Mouse (Mus musculus) CD4-positive, CD25-positive, alpha-beta regulatory T cell, adult 4 months (primary cell): ENCODE results near the gene Nr5a2. TPM values are rescaled to one million over a fixed set of nuclear protein-coding genes. Genes with fewer than 3 reads are reported as not detected.

Experiments used
- ATAC-seq: one replicate; pipeline ENCODE4 v1.8.0; 2017
- polyA plus RNA-seq, 2 experiments: library from polyadenylated mRNA; unstranded; fragments of 100-300 nt; shearing (Covaris generic); gene quantifications; one replicate each; pipeline ENCODE4 v1.2.1; 2017

The Nr5a2 gene
- polyA plus RNA-seq: under 1 TPM in 1 of 2 experiments, not detected in 1; 0.07 TPM

GRCm38 (mm10) chr1:136960428-136961012 is at the start of gene Nr5a2:
Gene Nr5a2, minus strand, starts transcription at chr1:136960448.
- no peak for ATAC-seq

GRCm38 (mm10) chr1:137008726-137009239 is 48.5 kb upstream of the Nr5a2 start:
- ATAC-seq: no peak

GRCm38 (mm10) chr1:137003816-137004215 is 43.6 kb upstream of the Nr5a2 start:
- ATAC-seq: no peak

GRCm38 (mm10) chr1:137003144-137003543 is 42.9 kb upstream of the Nr5a2 start:
- ATAC-seq: no peak

GRCm38 (mm10) chr1:136991762-136992352 is 31.6 kb upstream of the Nr5a2 start:
- no peak for ATAC-seq

- no peak for ATAC-seq
Observed at GRCm38 (mm10) chr1:136980253-136980893, 20.1 kb upstream of the Nr5a2 start.

- no peak for ATAC-seq
Observed at GRCm38 (mm10) chr1:136977867-136978266, 17.6 kb upstream of the Nr5a2 start.

GRCm38 (mm10) chr1:136974040-136974439 is 13.8 kb upstream of the Nr5a2 start:
- ATAC-seq: no peak

- no peak for ATAC-seq
Observed at GRCm38 (mm10) chr1:136973016-136973415, 12.8 kb upstream of the Nr5a2 start.

- no peak for ATAC-seq
Observed at GRCm38 (mm10) chr1:136970995-136971394, 10.7 kb upstream of the Nr5a2 start.

GRCm38 (mm10) chr1:136966728-136967386 is 6.6 kb upstream of the Nr5a2 start:
- no peak for ATAC-seq

- ATAC-seq: no peak
Observed at GRCm38 (mm10) chr1:136959491-136959890, 757 bp downstream of the Nr5a2 start.

- ATAC-seq: no peak
Observed at GRCm38 (mm10) chr1:136958666-136959065, 1.6 kb downstream of the Nr5a2 start.

- ATAC-seq: no peak
Observed at GRCm38 (mm10) chr1:136958185-136958584, 2.1 kb downstream of the Nr5a2 start.

GRCm38 (mm10) chr1:136957696-136958095 is 2.6 kb downstream of the Nr5a2 start:
- no peak for ATAC-seq

GRCm38 (mm10) chr1:136954108-136954494 is 6.1 kb downstream of the Nr5a2 start:
- no peak for ATAC-seq

- ATAC-seq: no peak
Observed at GRCm38 (mm10) chr1:136953444-136954107, 6.7 kb downstream of the Nr5a2 start.

GRCm38 (mm10) chr1:136952609-136953311 is 7.5 kb downstream of the Nr5a2 start:
- no peak for ATAC-seq

GRCm38 (mm10) chr1:136951946-136952531 is 8.2 kb downstream of the Nr5a2 start:
- no peak for ATAC-seq

- ATAC-seq: no peak
Observed at GRCm38 (mm10) chr1:136951155-136951650, 9.0 kb downstream of the Nr5a2 start.

- no peak for ATAC-seq
Observed at GRCm38 (mm10) chr1:136949323-136949741, 10.9 kb downstream of the Nr5a2 start.
